Mouse (Mus musculus): ENCODE results near the gene Ncam1. TPM values are rescaled to one million over a fixed set of nuclear protein-coding genes. Genes with fewer than 3 reads are reported as not detected.

The Ncam1 gene
- polyA plus RNA-seq, 1 experiment from 2014 or later = 370 TPM

DNA sequence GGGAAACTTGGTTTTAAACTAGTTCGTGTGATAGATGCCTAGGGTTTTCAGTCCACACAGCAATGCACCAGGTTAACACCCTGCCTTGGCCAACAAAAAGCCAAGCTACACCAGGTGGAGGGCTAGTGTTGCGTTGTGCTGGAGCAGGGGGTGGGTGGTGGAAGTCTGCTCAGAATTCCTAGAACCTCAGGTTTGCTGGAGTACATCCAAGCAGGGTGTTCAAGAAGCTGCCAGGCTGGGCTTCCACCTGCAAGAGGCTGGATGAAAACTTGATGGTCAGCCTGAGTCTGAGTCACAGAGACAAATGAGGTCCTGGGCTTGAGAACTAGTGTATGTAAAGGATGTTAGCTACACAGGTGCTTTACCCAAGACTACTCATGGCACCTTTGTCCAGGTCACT is 166.1 kb downstream of the Ncam1 start:
- no peak overlapping the region for H3K4me2 ChIP-seq (replicated peaks)
- H3K9ac ChIP-seq (replicated peaks) = no peak overlapping the region
- H3K27ac ChIP-seq (replicated peaks) = no peak overlapping the region
- no peaks in the 10 kb centered on the region for H3K36me3 ChIP-seq
- H3K9me3 ChIP-seq = no peaks in the 10 kb centered on the region
- peaks cover 11% of the 10 kb centered on the region for H3K4me1 ChIP-seq
- ATAC-seq (replicated peaks) = no peak
- 89% methylated on average over 2 of the region's 2 CpGs for WGBS
- no peak overlapping the region for H3K4me3 ChIP-seq
- H3K27me3 ChIP-seq = no peaks in the 10 kb centered on the region

DNA sequence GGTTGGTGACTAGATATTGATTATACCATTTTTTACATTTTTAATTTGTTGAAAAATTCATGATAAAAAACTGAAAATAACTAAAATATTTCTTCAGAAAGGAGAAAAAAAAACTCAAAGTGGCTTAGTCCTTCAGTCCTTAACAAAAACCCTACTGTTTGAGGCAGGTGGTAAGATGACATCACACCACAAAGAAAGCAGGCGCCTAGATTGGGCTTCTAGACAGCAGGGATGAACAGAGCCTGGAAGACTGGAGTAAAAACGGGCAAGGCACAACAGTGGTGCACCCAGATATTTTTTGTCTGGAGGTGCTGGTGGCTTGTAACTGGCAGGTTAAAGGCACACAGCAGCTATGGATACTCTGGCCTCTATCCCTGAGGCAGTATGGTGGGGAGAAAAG is 168.4 kb downstream of the Ncam1 start:
- H3K9me3 ChIP-seq = no peaks in the 10 kb centered on the region
- H3K27ac ChIP-seq (replicated peaks) = 0 out of 2 replicates have a peak overlapping the region, but pooled peaks have one; percentile 6
- ATAC-seq (replicated peaks) = no peak; the same call in 1 of the 2 replicates
- H3K27me3 ChIP-seq = no peaks in the 10 kb centered on the region
- WGBS = 45% methylated on average over 2 of the region's 2 CpGs
- no peak overlapping the region for H3K4me3 ChIP-seq
- H3K4me2 ChIP-seq (replicated peaks) = no peak overlapping the region
- H3K36me3 ChIP-seq = no peaks in the 10 kb centered on the region
- no peak overlapping the region for H3K9ac ChIP-seq (replicated peaks)
- H3K4me1 ChIP-seq = peaks cover 4% of the 10 kb centered on the region

DNA sequence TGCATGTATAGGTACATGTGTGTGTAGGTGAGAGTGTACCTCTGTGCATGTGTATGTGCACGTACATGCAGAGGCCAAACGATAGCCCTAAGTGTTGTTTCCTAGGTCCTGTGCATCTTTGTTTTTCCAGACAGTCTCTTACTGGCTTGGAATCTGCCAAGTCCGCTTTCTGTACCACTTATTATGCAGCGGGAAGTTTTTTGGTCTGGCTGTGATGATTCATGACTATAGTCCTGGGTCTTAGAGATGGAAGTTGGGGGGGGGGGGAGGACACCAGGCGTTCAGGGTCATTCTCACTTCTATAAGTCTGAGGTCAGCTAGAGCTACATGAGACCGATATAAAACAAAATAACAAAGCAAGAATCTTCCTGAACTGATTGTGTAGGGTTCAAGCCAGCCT is 173.8 kb downstream of the Ncam1 start:
- ATAC-seq (replicated peaks) = peak; percentile 26; the same call in 1 of the 2 replicates
- Histone ChIP-seq H3K36me3 (no peaks in the 10 kb centered on the region), H3K9ac (replicated peaks) (no peak overlapping the region), H3K9me3 (no peaks in the 10 kb centered on the region), H3K4me1 (peaks cover 46% of the 10 kb centered on the region), H3K4me3 (no peak overlapping the region), H3K27ac (replicated peaks) (peak overlapping the region; percentile 75), H3K4me2 (replicated peaks) (no peak overlapping the region), H3K27me3 (no peaks in the 10 kb centered on the region)
- 71% methylated on average over 6 of the region's 6 CpGs for WGBS

DNA sequence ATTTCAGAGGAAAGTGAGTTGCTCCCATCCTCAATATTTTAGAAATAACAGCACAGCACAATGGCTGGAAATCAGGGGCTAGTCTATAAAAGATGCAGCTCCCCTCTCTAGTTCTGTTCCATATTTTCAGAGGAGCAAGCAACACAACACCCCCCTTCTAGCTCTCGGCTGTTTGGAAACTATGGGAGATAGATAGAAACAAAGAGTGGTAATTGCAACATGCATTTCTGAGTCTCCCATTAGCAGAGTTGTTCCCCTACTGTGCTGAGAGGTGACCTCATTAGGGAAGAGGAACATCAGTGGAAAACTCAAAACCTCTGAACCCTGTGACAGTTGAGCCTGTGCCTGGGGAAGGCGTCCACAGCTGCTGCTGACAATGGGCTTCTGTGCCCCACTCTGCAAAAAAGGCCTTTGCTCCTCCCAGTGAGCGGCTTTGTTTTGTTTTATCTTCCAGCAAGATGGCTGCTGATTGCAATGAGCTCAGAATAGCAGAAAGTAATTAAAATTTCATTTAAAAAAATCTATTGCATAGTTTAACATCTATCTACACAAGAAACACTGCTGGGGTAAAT is 174.7 kb downstream of the Ncam1 start:
- Histone ChIP-seq H3K9ac (replicated peaks) (no peak overlapping the region), H3K9me3 (no peaks in the 10 kb centered on the region), H3K27ac (replicated peaks) (peak overlapping the region; percentile 75), H3K27me3 (no peaks in the 10 kb centered on the region), H3K36me3 (no peaks in the 10 kb centered on the region), H3K4me2 (replicated peaks) (no peak overlapping the region), H3K4me1 (peaks cover 48% of the 10 kb centered on the region), H3K4me3 (no peak overlapping the region)
- WGBS = 13% methylated on average over 3 of the region's 3 CpGs
- peak; percentile 67 for ATAC-seq (replicated peaks)

DNA sequence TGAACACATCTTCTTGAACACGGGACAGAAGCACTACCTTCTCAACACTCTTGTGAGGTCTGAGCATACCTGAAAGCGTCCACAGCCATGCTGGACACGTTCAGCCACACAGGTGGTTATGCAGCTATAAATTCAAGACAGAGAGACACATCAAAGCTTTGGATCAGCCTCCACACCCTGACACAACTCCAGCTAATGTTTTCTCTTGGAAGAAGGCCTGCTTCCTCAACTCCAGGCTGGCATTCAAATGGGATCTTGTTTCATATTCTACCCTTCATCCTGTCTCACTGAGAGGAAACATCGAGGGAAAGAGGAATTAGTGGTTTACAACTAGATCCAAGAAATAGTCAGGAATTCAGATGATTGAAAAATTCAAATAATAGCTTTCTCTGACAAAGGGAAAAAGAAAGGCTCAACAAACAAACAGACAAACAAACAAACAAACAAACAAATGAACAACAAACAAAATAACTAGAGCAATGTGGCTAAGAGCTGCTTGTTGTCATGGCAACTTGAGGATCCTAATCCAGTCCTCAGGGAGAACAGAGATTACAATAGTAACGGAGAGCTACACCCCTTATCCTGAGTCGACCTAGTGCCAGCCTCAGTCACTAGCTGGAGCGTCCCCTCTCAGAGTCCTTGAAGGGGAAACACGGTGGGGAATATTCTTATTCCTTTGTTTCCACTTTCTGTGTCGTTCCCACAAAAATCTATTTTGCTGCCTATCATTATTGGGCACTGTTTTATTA is 175.6 kb downstream of the Ncam1 start:
- H3K9me3 ChIP-seq = no peaks in the 10 kb centered on the region
- H3K4me2 ChIP-seq (replicated peaks) = no peak overlapping the region
- no peak overlapping the region for H3K4me3 ChIP-seq
- H3K36me3 ChIP-seq = no peaks in the 10 kb centered on the region
- peak overlapping the region; percentile 75 for H3K27ac ChIP-seq (replicated peaks)
- no peak overlapping the region for H3K9ac ChIP-seq (replicated peaks)
- 40% methylated on average over 9 of the region's 9 CpGs for WGBS
- H3K4me1 ChIP-seq = peaks cover 56% of the 10 kb centered on the region
- ATAC-seq (replicated peaks) = no peak
- no peaks in the 10 kb centered on the region for H3K27me3 ChIP-seq

DNA sequence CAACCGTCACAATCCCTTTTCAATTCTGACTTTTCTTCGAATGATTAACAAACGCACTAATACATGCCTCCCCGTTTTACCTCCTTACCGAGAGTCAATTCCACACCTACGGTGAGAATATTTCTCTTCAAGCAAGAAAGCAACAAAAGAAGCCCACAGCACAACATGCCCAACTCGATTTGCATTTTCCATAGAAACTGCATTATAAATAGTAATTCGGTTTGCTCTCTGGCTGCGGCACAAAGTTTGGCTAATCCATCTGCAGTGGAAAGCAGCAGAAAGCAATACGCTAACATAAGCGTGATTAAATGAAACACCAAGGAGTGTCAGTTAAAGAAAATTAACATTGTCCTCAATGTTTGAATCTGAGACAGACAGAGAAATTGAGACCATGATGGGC is 177.0 kb downstream of the Ncam1 start:
- Histone ChIP-seq H3K9me3 (no peaks in the 10 kb centered on the region), H3K4me2 (replicated peaks) (no peak overlapping the region), H3K27ac (replicated peaks) (peak overlapping the region; percentile 75), H3K4me3 (no peak overlapping the region), H3K4me1 (peaks cover 58% of the 10 kb centered on the region), H3K9ac (replicated peaks) (no peak overlapping the region), H3K36me3 (no peaks in the 10 kb centered on the region), H3K27me3 (no peaks in the 10 kb centered on the region)
- no peak for ATAC-seq (replicated peaks)
- 43% methylated on average over 11 of the region's 11 CpGs for WGBS

DNA sequence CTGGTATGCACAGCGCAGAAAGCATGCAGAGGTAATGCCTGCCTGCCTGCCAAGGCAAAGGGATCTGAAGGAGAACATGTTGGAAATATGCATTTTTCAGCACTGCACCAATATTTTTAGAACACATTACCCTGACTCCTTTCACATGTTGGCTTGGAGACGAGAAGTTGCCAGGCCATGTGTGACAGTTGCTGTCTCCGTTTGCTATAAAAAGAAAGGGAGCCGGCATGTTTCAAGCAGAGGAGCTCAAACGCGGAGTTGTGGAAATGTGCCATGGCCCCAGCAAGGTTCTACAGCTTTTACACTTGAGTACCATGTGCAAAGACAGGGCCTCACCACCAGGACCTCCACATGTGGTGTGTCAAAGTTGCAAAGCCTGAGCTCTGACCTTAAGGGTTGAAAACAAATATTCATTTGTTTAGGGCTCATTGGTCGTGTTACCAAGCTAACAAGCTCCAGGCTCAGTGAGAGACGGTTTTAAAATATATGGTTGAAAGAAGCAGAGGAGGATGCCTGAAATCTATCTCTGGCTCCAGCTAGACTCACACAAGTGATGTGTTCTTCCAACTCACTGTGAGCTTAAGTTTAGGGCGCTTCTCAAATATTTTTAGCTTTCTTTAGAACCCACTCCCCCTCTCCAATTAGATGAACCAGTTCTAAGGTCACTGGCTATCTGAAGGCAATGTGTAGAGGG is 179.9 kb downstream of the Ncam1 start:
- 68% methylated on average over 9 of the region's 9 CpGs for WGBS
- Histone ChIP-seq H3K27me3 (no peaks in the 10 kb centered on the region), H3K27ac (replicated peaks) (peak overlapping the region; percentile 67), H3K9me3 (no peaks in the 10 kb centered on the region), H3K4me2 (replicated peaks) (no peak overlapping the region), H3K4me1 (peaks cover 49% of the 10 kb centered on the region), H3K36me3 (no peaks in the 10 kb centered on the region), H3K4me3 (no peak overlapping the region), H3K9ac (replicated peaks) (no peak overlapping the region)
- ATAC-seq (replicated peaks) = no peak

DNA sequence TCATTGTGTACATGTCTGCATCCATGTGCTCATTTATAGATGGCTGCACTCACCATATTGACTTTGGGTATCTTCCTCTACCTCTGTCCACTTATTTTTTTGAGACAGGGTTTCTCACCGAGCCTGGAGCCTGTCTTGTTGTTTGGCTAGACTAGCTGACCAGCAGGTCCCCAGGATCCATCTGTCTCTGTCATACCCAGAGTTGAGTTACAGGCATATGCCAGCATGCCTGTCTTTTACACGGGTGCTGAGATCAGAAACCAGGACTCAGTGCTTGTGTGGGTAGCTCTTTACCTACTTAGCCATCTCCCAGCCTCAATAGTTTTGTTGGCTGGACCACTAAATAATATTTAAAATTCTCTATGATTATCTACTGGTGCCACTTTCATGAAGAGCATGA is 180.5 kb downstream of the Ncam1 start:
- H3K9ac ChIP-seq (replicated peaks) = no peak overlapping the region
- ATAC-seq (replicated peaks) = no peak
- WGBS = 75% methylated on average over 2 of the region's 2 CpGs

DNA sequence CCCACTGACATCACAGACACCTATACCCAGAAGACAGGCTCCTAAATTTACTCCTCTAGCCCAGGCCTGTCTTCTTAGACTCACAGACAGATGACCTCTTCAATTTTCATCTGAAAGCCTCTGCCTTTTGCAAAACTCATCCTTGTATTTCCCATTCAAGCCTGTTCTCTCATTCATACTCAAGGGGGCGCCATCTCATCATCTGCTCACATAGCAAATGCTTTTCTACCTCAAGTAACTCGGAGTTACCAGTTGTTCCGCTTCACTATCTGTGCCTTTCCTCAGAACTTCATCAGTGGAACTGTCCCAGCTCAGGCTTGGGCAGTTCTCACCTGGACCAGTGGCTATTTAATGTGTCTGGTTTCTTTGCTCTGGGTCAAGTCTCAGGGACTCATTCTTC is 181.5 kb downstream of the Ncam1 start:
- Histone ChIP-seq H3K4me1 (peaks cover 33% of the 10 kb centered on the region), H3K27me3 (no peaks in the 10 kb centered on the region), H3K4me2 (replicated peaks) (no peak overlapping the region), H3K9ac (replicated peaks) (no peak overlapping the region), H3K36me3 (no peaks in the 10 kb centered on the region), H3K4me3 (no peak overlapping the region), H3K27ac (replicated peaks) (no peak overlapping the region), H3K9me3 (no peaks in the 10 kb centered on the region)
- 16% methylated on average over 3 of the region's 3 CpGs for WGBS
- no peak; the same call in 1 of the 2 replicates for ATAC-seq (replicated peaks)

More for the DNA sequence above, 180.5 kb downstream of the Ncam1 start:
- Histone ChIP-seq H3K4me1 (peaks cover 44% of the 10 kb centered on the region), H3K27me3 (no peaks in the 10 kb centered on the region), H3K9me3 (no peaks in the 10 kb centered on the region), H3K27ac (replicated peaks) (peak overlapping the region; percentile 67), H3K36me3 (no peaks in the 10 kb centered on the region), H3K4me3 (no peak overlapping the region), H3K4me2 (replicated peaks) (no peak overlapping the region)

DNA sequence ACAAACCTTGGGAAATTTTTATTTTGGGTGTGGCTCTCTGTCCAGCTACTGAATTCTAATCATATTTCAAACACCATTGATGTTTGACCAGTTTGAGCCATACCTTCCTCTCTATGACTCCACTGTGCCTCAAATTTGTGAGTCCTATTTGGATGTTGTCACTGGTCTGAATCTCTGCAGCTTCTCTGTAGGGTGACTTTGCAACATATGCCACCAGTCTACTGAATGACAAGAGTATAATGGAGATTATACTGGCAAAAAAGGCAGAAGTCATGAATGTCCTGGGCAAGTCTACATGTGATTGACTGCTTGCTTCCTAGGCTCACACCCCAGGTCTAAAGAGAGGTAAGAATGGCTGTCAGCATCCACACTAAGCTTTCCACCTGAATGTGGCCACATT is 186.3 kb downstream of the Ncam1 start:
- Histone ChIP-seq H3K4me2 (replicated peaks) (no peak overlapping the region), H3K27me3 (no peaks in the 10 kb centered on the region), H3K4me1 (peaks cover 9% of the 10 kb centered on the region; the same call in 1 of the 2 replicates), H3K27ac (replicated peaks) (no peak overlapping the region), H3K36me3 (no peaks in the 10 kb centered on the region), H3K4me3 (no peak overlapping the region), H3K9ac (replicated peaks) (no peak overlapping the region), H3K9me3 (no peaks in the 10 kb centered on the region)
- ATAC-seq (replicated peaks) = no peak

DNA sequence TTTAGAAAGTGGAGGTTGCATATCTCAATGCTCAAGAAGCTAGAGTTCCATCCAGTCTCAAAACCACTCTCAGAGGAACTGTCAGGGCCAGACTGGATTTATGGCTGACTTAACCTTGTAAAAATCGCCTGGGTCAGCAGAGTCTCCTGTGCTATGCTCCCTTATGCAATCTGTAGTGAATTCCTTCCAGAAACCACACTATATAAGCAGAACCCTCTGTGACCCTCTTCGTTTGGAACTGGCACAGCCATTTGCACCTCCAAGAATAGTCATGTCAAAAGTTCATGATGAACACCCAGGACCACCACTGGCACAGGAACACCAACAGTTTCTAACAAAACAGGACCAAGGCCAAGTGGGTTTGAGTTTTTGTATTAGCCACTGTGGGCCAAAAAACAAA is 190.5 kb downstream of the Ncam1 start:
- WGBS = 85% methylated on average over 2 of the region's 2 CpGs
- Histone ChIP-seq H3K4me1 (peaks cover 20% of the 10 kb centered on the region), H3K9me3 (no peaks in the 10 kb centered on the region), H3K27me3 (no peaks in the 10 kb centered on the region), H3K9ac (replicated peaks) (no peak overlapping the region), H3K36me3 (no peaks in the 10 kb centered on the region), H3K27ac (replicated peaks) (no peak overlapping the region), H3K4me3 (no peak overlapping the region), H3K4me2 (replicated peaks) (no peak overlapping the region)
- ATAC-seq (replicated peaks) = no peak

DNA sequence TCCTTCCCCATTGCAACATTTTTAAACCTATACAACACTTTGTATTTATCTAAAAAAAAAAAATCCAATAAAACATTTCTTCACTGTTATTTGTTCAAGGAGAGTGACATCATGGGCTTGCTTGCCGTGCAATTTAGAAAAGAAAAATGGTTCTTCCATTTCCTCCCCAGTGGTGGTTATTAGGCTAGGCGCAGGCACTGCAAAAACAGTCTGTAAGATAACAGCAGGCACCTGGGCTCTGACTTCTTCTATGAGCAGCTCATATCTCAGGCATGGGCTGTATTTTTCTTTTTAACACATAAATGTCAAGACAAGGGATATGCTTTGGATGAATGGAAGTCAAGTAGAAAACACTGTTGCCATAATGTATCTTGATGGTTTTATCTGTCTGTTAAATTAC is 192.0 kb downstream of the Ncam1 start:
- H3K9ac ChIP-seq (replicated peaks) = no peak overlapping the region
- peak overlapping the region; percentile 2; the same call in 1 of the 2 replicates for H3K4me2 ChIP-seq (replicated peaks)
- 12% methylated on average over 2 of the region's 2 CpGs for WGBS
- H3K36me3 ChIP-seq = no peaks in the 10 kb centered on the region
- peaks cover 22% of the 10 kb centered on the region for H3K4me1 ChIP-seq
- no peak; the same call in 1 of the 2 replicates for ATAC-seq (replicated peaks)
- H3K27ac ChIP-seq (replicated peaks) = peak overlapping the region; percentile 65
- no peaks in the 10 kb centered on the region for H3K27me3 ChIP-seq
- no peaks in the 10 kb centered on the region for H3K9me3 ChIP-seq
- no peak overlapping the region for H3K4me3 ChIP-seq

Measured in forebrain, embryonic 15.5 days (tissue).